Mouse (Mus musculus): Measurements from ENCODE around the gene Aff2. TPM values are rescaled to one million over a fixed set of nuclear protein-coding genes. Genes with fewer than 3 reads are reported as not detected.

The Aff2 gene
- polyA plus RNA-seq, 1 experiment from 2014 or later: 9.6 TPM

GRCm38 (mm10) chrX:69415043-69415442 lies 54.9 kb downstream of the Aff2 start:
- H3K4me3 ChIP-seq (ENCODE audit: low read depth, low read length): no peak overlapping the region
- H3K27me3 ChIP-seq (replicated peaks; ENCODE audit: control insufficient read depth, insufficient read depth, low read length): no peaks in the 10 kb centered on the region
- no peaks in the 10 kb centered on the region for H3K36me3 ChIP-seq (ENCODE audit: control insufficient read depth, insufficient read depth, low read length)
- no peak overlapping the region for H3K27ac ChIP-seq (ENCODE audit: low read depth, low read length)
- no peak overlapping the region for H3K4me2 ChIP-seq (ENCODE audit: low read length)
- no peak overlapping the region for H3K9ac ChIP-seq (ENCODE audit: low read length)
- ATAC-seq (no peak), DNase-seq (ENCODE audit: low spot score) (no peak)
- no peaks in the 10 kb centered on the region for H3K9me3 ChIP-seq (replicated peaks; ENCODE audit: control insufficient read depth, low read length)
- WGBS: 74% methylated on average over 1 of the region's 1 CpGs
- H3K4me1 ChIP-seq (ENCODE audit: control insufficient read depth, insufficient read depth, low read length): no peaks in the 10 kb centered on the region

- Histone ChIP-seq H3K36me3 (ENCODE audit: control insufficient read depth, insufficient read depth, low read length) (no peaks in the 10 kb centered on the region), H3K4me1 (ENCODE audit: control insufficient read depth, insufficient read depth, low read length) (no peaks in the 10 kb centered on the region), H3K9ac (ENCODE audit: low read length) (no peak overlapping the region), H3K27me3 (replicated peaks; ENCODE audit: control insufficient read depth, insufficient read depth, low read length) (no peaks in the 10 kb centered on the region), H3K4me2 (ENCODE audit: low read length) (no peak overlapping the region), H3K9me3 (replicated peaks; ENCODE audit: control insufficient read depth, low read length) (no peaks in the 10 kb centered on the region), H3K4me3 (ENCODE audit: low read depth, low read length) (no peak overlapping the region), H3K27ac (ENCODE audit: low read depth, low read length) (no peak overlapping the region)
- peak; percentile 27 for DNase-seq (ENCODE audit: low spot score)
- ATAC-seq: peak; percentile 46; the same call in 1 of the 2 replicates
- WGBS: 48% methylated on average over 3 of the region's 3 CpGs
Observed at GRCm38 (mm10) chrX:69438422-69438821, 78.3 kb downstream of the Aff2 start.

GRCm38 (mm10) chrX:69441937-69442336 lies 81.8 kb downstream of the Aff2 start:
- DNase-seq (ENCODE audit: low spot score): peak; percentile 55
- Histone ChIP-seq H3K9me3 (replicated peaks; ENCODE audit: control insufficient read depth, low read length) (no peaks in the 10 kb centered on the region), H3K4me1 (ENCODE audit: control insufficient read depth, insufficient read depth, low read length) (no peaks in the 10 kb centered on the region), H3K27ac (ENCODE audit: low read depth, low read length) (no peak overlapping the region), H3K4me3 (ENCODE audit: low read depth, low read length) (no peak overlapping the region), H3K27me3 (replicated peaks; ENCODE audit: control insufficient read depth, insufficient read depth, low read length) (no peaks in the 10 kb centered on the region), H3K9ac (ENCODE audit: low read length) (no peak overlapping the region), H3K36me3 (ENCODE audit: control insufficient read depth, insufficient read depth, low read length) (no peaks in the 10 kb centered on the region), H3K4me2 (ENCODE audit: low read length) (no peak overlapping the region)
- ATAC-seq: no peak

GRCm38 (mm10) chrX:69460896-69461295 lies 100.8 kb downstream of the Aff2 start:
- Histone ChIP-seq H3K9me3 (replicated peaks; ENCODE audit: control insufficient read depth, low read length) (no peaks in the 10 kb centered on the region), H3K4me2 (ENCODE audit: low read length) (no peak overlapping the region), H3K27ac (ENCODE audit: low read depth, low read length) (no peak overlapping the region), H3K9ac (ENCODE audit: low read length) (no peak overlapping the region), H3K4me3 (ENCODE audit: low read depth, low read length) (no peak overlapping the region), H3K36me3 (ENCODE audit: control insufficient read depth, insufficient read depth, low read length) (no peaks in the 10 kb centered on the region), H3K4me1 (ENCODE audit: control insufficient read depth, insufficient read depth, low read length) (no peaks in the 10 kb centered on the region), H3K27me3 (replicated peaks; ENCODE audit: control insufficient read depth, insufficient read depth, low read length) (no peaks in the 10 kb centered on the region)
- DNase-seq (ENCODE audit: low spot score) (no peak), ATAC-seq (no peak)
- WGBS: 65% methylated on average over 2 of the region's 2 CpGs

- no peaks in the 10 kb centered on the region for H3K4me1 ChIP-seq (ENCODE audit: control insufficient read depth, insufficient read depth, low read length)
- DNase-seq (ENCODE audit: low spot score) (peak; percentile 38), ATAC-seq (peak; percentile 40; the same call in 1 of the 2 replicates)
- no peaks in the 10 kb centered on the region for H3K9me3 ChIP-seq (replicated peaks; ENCODE audit: control insufficient read depth, low read length)
- H3K9ac ChIP-seq (ENCODE audit: low read length): no peak overlapping the region
- H3K4me3 ChIP-seq (ENCODE audit: low read depth, low read length): no peak overlapping the region
- WGBS: 33% methylated on average over 3 of the region's 3 CpGs
- H3K4me2 ChIP-seq (ENCODE audit: low read length): no peak overlapping the region
- H3K36me3 ChIP-seq (ENCODE audit: control insufficient read depth, insufficient read depth, low read length): no peaks in the 10 kb centered on the region
- no peak overlapping the region for H3K27ac ChIP-seq (ENCODE audit: low read depth, low read length)
- H3K27me3 ChIP-seq (replicated peaks; ENCODE audit: control insufficient read depth, insufficient read depth, low read length): no peaks in the 10 kb centered on the region
Observed at GRCm38 (mm10) chrX:69502061-69502460, 142.0 kb downstream of the Aff2 start.

- Histone ChIP-seq H3K27me3 (replicated peaks; ENCODE audit: control insufficient read depth, insufficient read depth, low read length) (no peaks in the 10 kb centered on the region), H3K9ac (ENCODE audit: low read length) (no peak overlapping the region), H3K4me1 (ENCODE audit: control insufficient read depth, insufficient read depth, low read length) (no peaks in the 10 kb centered on the region), H3K27ac (ENCODE audit: low read depth, low read length) (no peak overlapping the region), H3K4me3 (ENCODE audit: low read depth, low read length) (no peak overlapping the region), H3K9me3 (replicated peaks; ENCODE audit: control insufficient read depth, low read length) (no peaks in the 10 kb centered on the region), H3K4me2 (ENCODE audit: low read length) (no peak overlapping the region), H3K36me3 (ENCODE audit: control insufficient read depth, insufficient read depth, low read length) (no peaks in the 10 kb centered on the region)
- WGBS: 44% methylated on average over 6 of the region's 6 CpGs
- ATAC-seq (peak; percentile 88), DNase-seq (ENCODE audit: low spot score) (peak; percentile 70)
Observed at GRCm38 (mm10) chrX:69518040-69518575, 158.0 kb downstream of the Aff2 start.

GRCm38 (mm10) chrX:69540811-69541210 lies 180.7 kb downstream of the Aff2 start:
- H3K9ac ChIP-seq (ENCODE audit: low read length): no peak overlapping the region
- H3K4me3 ChIP-seq (ENCODE audit: low read depth, low read length): no peak overlapping the region
- H3K4me2 ChIP-seq (ENCODE audit: low read length): no peak overlapping the region
- no peaks in the 10 kb centered on the region for H3K36me3 ChIP-seq (ENCODE audit: control insufficient read depth, insufficient read depth, low read length)
- H3K9me3 ChIP-seq (replicated peaks; ENCODE audit: control insufficient read depth, low read length): no peaks in the 10 kb centered on the region
- no peaks in the 10 kb centered on the region for H3K27me3 ChIP-seq (replicated peaks; ENCODE audit: control insufficient read depth, insufficient read depth, low read length)
- WGBS: 58% methylated on average over 1 of the region's 1 CpGs
- no peaks in the 10 kb centered on the region for H3K4me1 ChIP-seq (ENCODE audit: control insufficient read depth, insufficient read depth, low read length)
- H3K27ac ChIP-seq (ENCODE audit: low read depth, low read length): no peak overlapping the region
- no peak for ATAC-seq
- no peak for DNase-seq (ENCODE audit: low spot score)

GRCm38 (mm10) chrX:69579903-69580459 lies 219.9 kb downstream of the Aff2 start:
- Histone ChIP-seq H3K27ac (ENCODE audit: low read depth, low read length) (no peak overlapping the region), H3K9me3 (replicated peaks; ENCODE audit: control insufficient read depth, low read length) (no peaks in the 10 kb centered on the region), H3K4me2 (ENCODE audit: low read length) (no peak overlapping the region), H3K4me1 (ENCODE audit: control insufficient read depth, insufficient read depth, low read length) (no peaks in the 10 kb centered on the region), H3K4me3 (ENCODE audit: low read depth, low read length) (no peak overlapping the region), H3K27me3 (replicated peaks; ENCODE audit: control insufficient read depth, insufficient read depth, low read length) (no peaks in the 10 kb centered on the region), H3K36me3 (ENCODE audit: control insufficient read depth, insufficient read depth, low read length) (no peaks in the 10 kb centered on the region), H3K9ac (ENCODE audit: low read length) (no peak overlapping the region)
- peak; percentile 80 for ATAC-seq
- peak; percentile 52 for DNase-seq (ENCODE audit: low spot score)
- 50% methylated on average over 2 of the region's 2 CpGs for WGBS

- Histone ChIP-seq H3K4me1 (ENCODE audit: control insufficient read depth, insufficient read depth, low read length) (no peaks in the 10 kb centered on the region), H3K4me2 (ENCODE audit: low read length) (no peak overlapping the region), H3K4me3 (ENCODE audit: low read depth, low read length) (no peak overlapping the region), H3K27me3 (replicated peaks; ENCODE audit: control insufficient read depth, insufficient read depth, low read length) (no peaks in the 10 kb centered on the region), H3K9ac (ENCODE audit: low read length) (no peak overlapping the region), H3K27ac (ENCODE audit: low read depth, low read length) (no peak overlapping the region), H3K9me3 (replicated peaks; ENCODE audit: control insufficient read depth, low read length) (no peaks in the 10 kb centered on the region), H3K36me3 (ENCODE audit: control insufficient read depth, insufficient read depth, low read length) (no peaks in the 10 kb centered on the region)
- DNase-seq (ENCODE audit: low spot score): peak; percentile 37
- no peak; the same call in 1 of the 2 replicates for ATAC-seq
Observed at GRCm38 (mm10) chrX:69608793-69609192, 248.7 kb downstream of the Aff2 start.

Measured in forebrain, embryonic 14.5 days (tissue).